Mouse (Mus musculus): ENCODE measurements around the gene Bicra. TPM values are rescaled to one million over a fixed set of nuclear protein-coding genes. Genes with fewer than 3 reads are reported as not detected.

The Bicra gene
- polyA plus RNA-seq, 1 experiment from 2014 or later, result 6.9 TPM

Other genes with a start within 250 kb of the Bicra start
- gene Obox6, start 208.2 kb downstream of the Bicra start, polyA plus RNA-seq (2016; fragmentation: Nextera tagmentation; extraction: Ambion mirVana), result not detected in 2 replicates
- 0.15 and 0.53 TPM in 2 replicates for gene Crx, start 168.0 kb downstream of the Bicra start, polyA plus RNA-seq (2016; fragmentation: Nextera tagmentation; extraction: Ambion mirVana)
- not detected in 2 replicates for gene Crxos, start 165.3 kb downstream of the Bicra start, polyA plus RNA-seq (2016; fragmentation: Nextera tagmentation; extraction: Ambion mirVana)
- gene Selenow, start 125.5 kb downstream of the Bicra start, polyA plus RNA-seq (2016; fragmentation: Nextera tagmentation; extraction: Ambion mirVana), result 864 and 990 TPM in 2 replicates
- 181 and 183 TPM in 2 replicates for gene Nop53, start 101.8 kb downstream of the Bicra start, polyA plus RNA-seq (2016; fragmentation: Nextera tagmentation; extraction: Ambion mirVana)
- gene Ehd2, start 80.4 kb downstream of the Bicra start, polyA plus RNA-seq (2016; fragmentation: Nextera tagmentation; extraction: Ambion mirVana), result 12.5 and 13.6 TPM in 2 replicates
- not detected in 2 replicates for gene Zfp541, start 13.9 kb upstream of the Bicra start, polyA plus RNA-seq (2016; fragmentation: Nextera tagmentation; extraction: Ambion mirVana)
- gene Napa, start 50.5 kb upstream of the Bicra start, polyA plus RNA-seq (2016; fragmentation: Nextera tagmentation; extraction: Ambion mirVana), result 187 and 188 TPM in 2 replicates
- 28.8 and 30.6 TPM in 2 replicates for gene Kptn, start 72.0 kb upstream of the Bicra start, polyA plus RNA-seq (2016; fragmentation: Nextera tagmentation; extraction: Ambion mirVana)
- 0.21 and 0.25 TPM in 2 replicates for gene Slc8a2, start 81.9 kb upstream of the Bicra start, polyA plus RNA-seq (2016; fragmentation: Nextera tagmentation; extraction: Ambion mirVana)
- 80.7 and 99.3 TPM in 2 replicates for gene Meis3, start 127.2 kb upstream of the Bicra start, polyA plus RNA-seq (2016; fragmentation: Nextera tagmentation; extraction: Ambion mirVana)
- gene Dhx34, start 174.1 kb upstream of the Bicra start, polyA plus RNA-seq (2016; fragmentation: Nextera tagmentation; extraction: Ambion mirVana), result 19.9 and 20.2 TPM in 2 replicates
- gene C5ar2, start 196.2 kb upstream of the Bicra start, polyA plus RNA-seq (2016; fragmentation: Nextera tagmentation; extraction: Ambion mirVana), result 0.04 and 0.10 TPM in 2 replicates
- gene C5ar1, start 211.6 kb upstream of the Bicra start, polyA plus RNA-seq (2016; fragmentation: Nextera tagmentation; extraction: Ambion mirVana), result 0.86 and 1.4 TPM in 2 replicates
- gene Inafm1, start 225.7 kb upstream of the Bicra start, polyA plus RNA-seq (2016; fragmentation: Nextera tagmentation; extraction: Ambion mirVana), result 6.3 and 10.0 TPM in 2 replicates
- gene Ccdc9, start 238.9 kb upstream of the Bicra start, polyA plus RNA-seq (2016; fragmentation: Nextera tagmentation; extraction: Ambion mirVana), result 24.6 and 34.1 TPM in 2 replicates